Mouse (Mus musculus): ENCODE data around the gene Zfyve27. TPM values are rescaled to one million over a fixed set of nuclear protein-coding genes. Genes with fewer than 3 reads are reported as not detected.

Zfyve27 gene
- total and polyA plus RNA-seq, 3 experiments = 27.0 to 40.2 TPM; not detected in 1

- Histone ChIP-seq H3K4me1 (ENCODE audit: control insufficient read depth in 1 of 2, insufficient read depth in 2 of 2, low read length in 2 of 2) (peaks cover 20 to 48% of the 10 kb centered on the region in 2 experiments), H3K27me3 (ENCODE audit: control insufficient read depth in 1 of 2, insufficient read depth in 2 of 2, low read length in 2 of 2) (no peaks in the 10 kb centered on the region), H3K27ac (ENCODE audit: control insufficient read depth, low read depth, low read length) (peak overlapping the region; percentile 67), H3K9ac (ENCODE audit: control insufficient read depth, low read depth, low read length, poor library complexity, severe bottlenecking) (peak overlapping the region; percentile 82), H3K4me3 (ENCODE audit: control insufficient read depth in 1 of 2, insufficient read depth in 1 of 2, low read depth in 2 of 2, low read length in 2 of 2) (peak overlapping the region; percentile 78 to 86), H3K36me3 (ENCODE audit: control insufficient read depth in 1 of 2, insufficient read depth in 2 of 2, low read length in 2 of 2) (peaks cover 0 to 47% of the 10 kb centered on the region in 2 experiments; a peak in 2 of 4 replicates), H3K79me2 (ENCODE audit: control insufficient read depth, insufficient read depth, low read length, poor library complexity) (peaks cover 6% of the 10 kb centered on the region), H3K9me3 (replicated peaks; ENCODE audit: insufficient read depth, low read length) (no peaks in the 10 kb centered on the region)
- no peak for DNase-seq (ENCODE audit: low read depth, low spot score)
- TF ChIP-seq TCF12 (IDR thresholded peaks at IDR 0.05; ENCODE audit: low read depth, low read length) (no peak), E2F4 (IDR thresholded peaks at IDR 0.05; ENCODE audit: borderline replicate concordance, low read depth, low read length) (no peak), NELFE (IDR thresholded peaks at IDR 0.05; ENCODE audit: low read depth, low read length) (no peak), ELF1 (IDR thresholded peaks at IDR 0.05; ENCODE audit: low read depth, low read length) (no peak), HCFC1 (IDR thresholded peaks at IDR 0.05; ENCODE audit: low read depth, low read length) (no peak), MAX (IDR thresholded peaks at IDR 0.05; ENCODE audit: low read length) (no peak), JUND (IDR thresholded peaks at IDR 0.05; ENCODE audit: low read depth, low read length) (no peak), MYC (IDR thresholded peaks at IDR 0.05; ENCODE audit: low read depth, low read length) (no peak), KAT2A (conservative IDR thresholded peaks at IDR 0.05; ENCODE audit: low read depth, low read length) (no peak), GATA1 (IDR thresholded peaks at IDR 0.05; ENCODE audit: low read depth, low read length) (no peak)
Measured at GRCm38 (mm10) chr19:42128052-42128740, 35.6 kb upstream of the Zfyve27 start.

GRCm38 (mm10) chr19:42128787-42129508 is 34.8 kb upstream of the Zfyve27 start, which contains the start of gene Avpi1:
Avpi1 (minus strand) TSS chr19:42129059.
- peak within 1 kb of the TSS; percentile 96 for H3K27ac ChIP-seq (ENCODE audit: control insufficient read depth, low read depth, low read length)
- no peaks in the 10 kb centered on the region for H3K27me3 ChIP-seq (ENCODE audit: control insufficient read depth in 1 of 2, insufficient read depth in 2 of 2, low read length in 2 of 2)
- no peaks in the 10 kb centered on the region for H3K9me3 ChIP-seq (replicated peaks; ENCODE audit: insufficient read depth, low read length)
- peaks cover 0 to 47% of the 10 kb centered on the region in 2 experiments; a peak in 2 of 4 replicates for H3K36me3 ChIP-seq (ENCODE audit: control insufficient read depth in 1 of 2, insufficient read depth in 2 of 2, low read length in 2 of 2)
- H3K4me1 ChIP-seq (ENCODE audit: control insufficient read depth in 1 of 2, insufficient read depth in 2 of 2, low read length in 2 of 2) = peaks cover 20 to 48% of the 10 kb centered on the region in 2 experiments
- peak within 1 kb of the TSS; percentile 78 to 86 for H3K4me3 ChIP-seq (ENCODE audit: control insufficient read depth in 1 of 2, insufficient read depth in 1 of 2, low read depth in 2 of 2, low read length in 2 of 2)
- H3K79me2 ChIP-seq (ENCODE audit: control insufficient read depth, insufficient read depth, low read length, poor library complexity) = peaks cover 6% of the 10 kb centered on the region
- H3K9ac ChIP-seq (ENCODE audit: control insufficient read depth, low read depth, low read length, poor library complexity, severe bottlenecking) = peak within 1 kb of the TSS; percentile 82
- peak; percentile 100 for DNase-seq (ENCODE audit: low read depth, low spot score)
- TF ChIP-seq USF1 (IDR thresholded peaks at IDR 0.05; ENCODE audit: low read depth, low read length) (peak; percentile 95), TCF12 (IDR thresholded peaks at IDR 0.05; ENCODE audit: low read depth, low read length) (peak; percentile 55; the same call in 1 of the 2 replicates), CTCF (IDR thresholded peaks at IDR 0.05 in 2 of 3, conservative IDR thresholded peaks at IDR 0.05 in 1 of 3; ENCODE audit: control insufficient read depth in 1 of 3, insufficient read depth in 1 of 3, low read depth in 2 of 3, low read length in 3 of 3, poor library complexity in 1 of 3, severe bottlenecking in 1 of 3) (0 out of 6 replicates have a peak, but pooled peaks of 1 of the 3 experiments have one; percentile 0), MYC (IDR thresholded peaks at IDR 0.05; ENCODE audit: low read depth, low read length) (peak; percentile 100), MEF2A (IDR thresholded peaks at IDR 0.05; ENCODE audit: extremely low read depth, insufficient replicate concordance, low read depth, low read length, poor library complexity, severe bottlenecking) (peak; percentile 6; the same call in 1 of the 2 replicates), UBTF (IDR thresholded peaks at IDR 0.05; ENCODE audit: borderline replicate concordance, insufficient read depth, low read depth, low read length) (peak; percentile 94), ETS1 (IDR thresholded peaks at IDR 0.05; ENCODE audit: low read depth, low read length) (peak; percentile 83), USF2 (IDR thresholded peaks at IDR 0.05; ENCODE audit: borderline replicate concordance in 1 of 2, insufficient read depth in 1 of 2, low read depth in 1 of 2, low read length in 2 of 2) (peak in 1 of 2 experiments; percentile 76; a peak in 2 of 4 replicates), ZKSCAN1 (IDR thresholded peaks at IDR 0.05; ENCODE audit: low read depth, low read length) (no peak), MAFK (IDR thresholded peaks at IDR 0.05; ENCODE audit: borderline replicate concordance, low read depth, low read length) (no peak), HCFC1 (IDR thresholded peaks at IDR 0.05; ENCODE audit: low read depth, low read length) (peak; percentile 21; the same call in 1 of the 2 replicates), MYB (IDR thresholded peaks at IDR 0.05; ENCODE audit: low read depth, low read length) (no peak), ZMIZ1 (IDR thresholded peaks at IDR 0.05; ENCODE audit: low read depth, low read length) (peak; percentile 60), TBP (IDR thresholded peaks at IDR 0.05; ENCODE audit: low read depth, low read length) (peak; percentile 85), MAZ (IDR thresholded peaks at IDR 0.05; ENCODE audit: low read depth, low read length) (peak; percentile 97), BHLHE40 (IDR thresholded peaks at IDR 0.05; ENCODE audit: borderline replicate concordance, low read depth, low read length) (peak; percentile 99), POLR2A (IDR thresholded peaks at IDR 0.05; ENCODE audit: control insufficient read depth in 1 of 2, insufficient read depth in 1 of 2, low read depth in 1 of 2, low read length in 2 of 2, poor library complexity in 1 of 2) (peak; percentile 90 to 95), SIN3A (IDR thresholded peaks at IDR 0.05; ENCODE audit: low read length) (peak; percentile 96), RAD21 (IDR thresholded peaks at IDR 0.05; ENCODE audit: low read depth, low read length) (no peak), MAX (IDR thresholded peaks at IDR 0.05; ENCODE audit: low read length) (peak; percentile 100), GABPA (IDR thresholded peaks at IDR 0.05; ENCODE audit: low read depth, low read length) (no peak), ELF1 (IDR thresholded peaks at IDR 0.05; ENCODE audit: low read depth, low read length) (no peak), GATA1 (IDR thresholded peaks at IDR 0.05; ENCODE audit: low read depth, low read length) (no peak)

All from MEL (cell line).